Mouse (Mus musculus): Measurements from ENCODE around the gene Ndufs2.

- no peak for TF ChIP-seq CTCF (IDR thresholded peaks at IDR 0.05; ENCODE audit: control insufficient read depth, insufficient read depth, insufficient replicate concordance, low read depth, low read length)
- no peak for TF ChIP-seq POLR2A (IDR thresholded peaks at IDR 0.05; ENCODE audit: control insufficient read depth, low read depth, low read length)
Observed at GRCm38 (mm10) chr1:171245353-171245752, 5.8 kb downstream of the Ndufs2 start.
